Mouse (Mus musculus) T-cell, adult 2 months (primary cell): ENCODE results near the gene Col5a2.
"Not testable (repeated sequence)": the region's sequence is repeated elsewhere in the genome, so short reads cannot be mapped to it uniquely, and the experiment has no call there.

Experiments
- DNase-seq: peaks from one replicate; pipeline ENCODE4 v3.0.0; 2022; ENCODE audit warnings: low spot score

The Col5a2 gene

DNA sequence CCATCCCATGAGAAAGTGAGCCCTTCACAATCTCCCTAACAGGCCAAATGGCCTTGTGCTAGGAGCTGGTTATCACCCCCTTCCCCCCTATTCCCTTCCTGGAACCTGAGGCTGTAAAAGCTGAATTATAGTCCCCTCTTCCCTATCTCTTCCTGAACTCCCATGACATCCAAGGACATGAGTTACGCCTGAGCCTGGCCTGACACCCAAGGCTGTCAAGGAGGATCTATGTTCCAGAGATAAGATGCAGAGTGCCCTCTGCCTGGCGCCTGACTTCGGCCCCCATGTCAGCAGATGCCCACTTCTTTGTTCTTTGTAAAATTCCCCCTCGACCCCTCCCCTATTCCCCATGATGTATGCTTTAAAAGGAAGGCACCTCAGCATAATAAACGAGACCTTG lies 73.9 kb downstream of the Col5a2 start:
- DNase-seq, result not testable (repeated sequence)

DNA sequence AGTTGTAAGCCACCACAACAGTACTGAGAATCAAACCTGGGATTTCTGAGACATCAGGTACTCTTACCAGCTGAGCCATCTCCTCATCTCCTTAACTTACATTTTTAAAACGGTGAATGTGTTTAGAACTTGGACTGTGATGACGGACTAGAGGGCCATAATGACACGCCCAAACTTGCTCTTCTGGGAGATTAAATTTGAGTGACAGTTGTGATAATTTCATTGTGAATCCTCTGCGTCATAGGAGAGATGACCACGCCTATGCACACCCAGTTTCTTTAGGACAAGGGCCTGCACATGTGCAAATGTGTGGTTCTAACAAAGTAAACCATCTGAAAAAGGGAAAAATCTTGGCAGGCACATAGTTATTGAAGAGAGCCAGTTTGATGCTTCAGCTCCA lies 79.2 kb downstream of the Col5a2 start:
- DNase-seq, result no peak

- no peak for DNase-seq
Measured at GRCm38 (mm10) chr1:45420554-45420953, 82.5 kb downstream of the Col5a2 start.

DNA sequence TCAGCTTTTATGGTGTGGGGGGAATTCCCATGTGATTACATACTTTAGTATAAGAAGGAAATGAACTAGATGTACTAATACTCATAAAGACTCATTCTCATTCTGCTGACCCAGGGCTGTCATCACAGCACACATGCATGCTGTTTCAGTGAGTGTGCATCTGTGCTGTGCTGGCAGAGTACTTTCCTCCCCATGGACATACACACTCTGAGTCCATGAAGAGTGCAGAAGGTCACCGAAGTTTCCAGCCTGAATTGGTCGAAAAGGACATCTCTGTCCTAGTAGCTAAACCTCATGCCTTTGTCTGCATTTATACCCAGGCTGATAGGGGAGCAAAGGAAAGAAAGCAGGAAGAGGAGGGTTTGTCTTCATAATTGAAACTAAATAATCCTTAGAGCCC lies 83.2 kb downstream of the Col5a2 start:
- DNase-seq, result no peak

- DNase-seq, result no peak
Measured at GRCm38 (mm10) chr1:45381866-45382265, 121.2 kb downstream of the Col5a2 start.

DNA sequence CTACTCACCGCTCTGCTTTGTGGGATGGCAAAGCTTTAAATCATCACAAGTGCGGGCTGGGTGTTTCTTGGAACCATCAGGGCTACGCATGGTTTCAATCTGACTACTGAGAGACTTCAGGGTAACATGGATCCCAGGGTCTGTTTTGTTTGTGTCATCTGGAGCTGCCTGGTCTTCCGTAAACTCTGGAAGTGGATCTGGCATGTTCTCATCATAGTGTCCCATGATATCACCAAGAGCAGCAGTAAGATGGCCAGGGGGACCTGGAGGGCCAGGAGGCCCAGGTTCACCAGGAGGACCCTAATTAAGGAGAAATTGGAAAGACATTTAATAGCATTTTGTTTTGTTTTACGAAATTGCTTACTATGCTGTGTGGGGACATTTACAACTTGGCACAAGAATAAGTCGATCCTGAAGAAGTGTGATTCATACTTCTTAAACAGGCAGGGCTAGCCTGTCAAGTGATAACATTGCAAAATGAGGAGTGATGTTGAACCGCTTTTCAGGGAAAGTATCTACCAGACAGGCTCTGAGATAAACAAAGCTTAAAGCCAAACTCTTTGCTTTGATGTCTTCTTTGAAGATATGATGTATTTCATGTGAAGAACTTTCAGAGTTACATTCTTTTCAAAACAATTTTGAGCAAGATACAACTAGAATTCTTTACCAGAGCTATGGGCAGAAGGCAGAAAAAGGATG lies 122.9 kb downstream of the Col5a2 start:
- no peak for DNase-seq

DNA sequence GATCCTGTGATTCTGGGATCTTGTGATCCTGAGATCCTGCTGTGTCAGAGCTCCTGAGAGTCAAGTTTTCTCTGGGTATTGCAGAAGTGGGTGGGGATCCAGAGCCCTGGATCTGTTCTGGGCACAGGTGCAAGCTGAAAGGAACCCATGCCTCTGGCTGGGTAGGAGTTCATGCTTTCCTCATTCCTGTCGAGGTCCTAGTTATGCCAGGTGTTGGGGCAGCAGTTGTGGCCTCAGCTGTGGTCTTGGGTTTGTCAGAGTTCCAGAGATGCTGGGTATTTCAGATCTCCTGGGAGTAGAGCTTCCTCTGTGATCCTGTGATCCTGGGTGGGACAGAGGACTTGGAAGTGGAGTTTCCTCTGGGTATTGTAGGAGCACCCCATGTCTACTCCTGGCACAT lies 137.7 kb downstream of the Col5a2 start:
- DNase-seq, result no peak

GRCm38 (mm10) chr1:45363274-45363673 lies 139.8 kb downstream of the Col5a2 start:
- DNase-seq, result no peak

DNA sequence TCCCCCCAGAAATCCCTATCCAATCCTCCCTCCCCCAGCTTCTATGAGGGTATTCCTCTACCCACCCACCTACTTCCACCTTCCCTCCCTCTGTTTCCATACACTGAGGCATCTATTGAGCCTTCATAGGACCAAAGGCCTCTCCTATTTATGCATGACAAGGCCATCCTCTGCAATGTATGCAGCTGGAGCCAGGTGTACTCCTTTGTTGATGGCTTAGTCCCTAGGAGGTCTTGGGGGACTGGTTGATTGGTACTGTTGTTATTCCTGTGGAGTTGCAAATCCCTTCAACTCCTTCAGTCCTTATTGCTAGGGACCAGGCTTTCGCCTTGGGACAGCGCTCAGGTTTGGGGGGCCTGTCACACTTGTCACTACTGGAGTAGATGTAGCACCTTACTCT lies 143.4 kb downstream of the Col5a2 start:
- no peak for DNase-seq

DNA sequence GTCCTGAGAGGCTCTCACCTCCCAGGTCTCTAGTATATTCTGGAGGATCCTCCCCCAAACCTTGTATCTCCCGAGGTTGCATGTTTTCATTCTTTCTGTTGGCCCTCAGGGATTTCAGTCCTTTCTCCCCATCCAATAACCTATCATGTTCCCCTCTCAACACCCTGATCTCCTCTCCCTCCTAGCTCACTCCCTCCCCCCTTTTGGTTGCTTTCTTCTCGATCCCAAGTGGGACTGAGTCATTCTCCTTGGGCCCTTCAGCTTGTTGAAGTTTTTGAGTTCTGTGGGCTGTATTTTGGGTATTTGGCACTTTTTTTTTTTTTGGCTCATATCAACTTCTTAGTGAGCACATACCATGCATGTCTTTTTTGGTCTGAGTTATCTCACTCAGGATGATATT lies 143.9 kb downstream of the Col5a2 start:
- no peak for DNase-seq

DNA sequence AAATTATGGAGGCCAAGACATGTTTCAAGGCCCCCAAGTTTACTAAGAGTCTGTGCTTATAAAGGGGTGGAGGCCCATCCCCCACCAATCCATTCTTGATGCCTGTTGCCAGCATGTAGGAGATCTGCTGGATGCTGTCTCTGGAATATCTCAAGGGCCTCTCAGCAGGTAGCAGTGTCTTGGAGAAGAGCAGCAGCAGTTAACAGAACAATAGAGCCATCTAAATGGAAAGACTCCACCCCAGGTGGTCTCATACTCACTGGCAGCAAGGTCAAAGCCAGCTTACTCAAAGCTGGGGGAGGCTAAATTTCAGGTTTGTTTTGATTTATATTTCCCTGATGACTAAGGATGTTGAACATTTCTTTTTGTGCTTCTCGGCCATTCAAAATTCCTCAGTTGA lies 145.1 kb downstream of the Col5a2 start:
- DNase-seq, result no peak

GRCm38 (mm10) chr1:45355944-45356343 lies 147.1 kb downstream of the Col5a2 start:
- no peak for DNase-seq

DNA sequence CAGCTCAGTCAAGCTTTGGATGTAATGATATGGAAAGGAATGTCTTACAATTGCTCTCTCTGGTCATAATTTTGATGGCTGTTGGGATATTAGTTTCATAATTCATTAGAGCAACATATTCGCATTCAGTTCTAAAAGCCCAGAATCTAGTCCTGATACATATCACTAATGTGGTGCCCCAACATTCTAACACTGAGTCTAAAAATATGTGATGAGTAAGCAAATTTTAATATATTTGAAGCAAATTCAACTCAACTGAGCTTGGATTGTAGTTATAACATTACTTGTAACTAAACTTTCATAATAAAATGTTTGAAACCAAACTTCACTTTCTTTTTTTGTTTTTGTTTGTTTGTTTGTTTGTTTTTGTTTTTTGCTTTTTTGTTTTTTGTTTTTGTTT lies 173.9 kb downstream of the Col5a2 start:
- no peak for DNase-seq
